ENCODE assay signal across 18 mouse cellular contexts in genomic region chr2:50425151-50425550, GRCm38 (mm10).
"Had no signal": no experiment of that assay in that cellular context is flagged by ENCODE, and none has a peak within 500 bp of the region (broad histone marks: within the 10 kb centered on the region; RNA-seq: fewer than 3 reads in every experiment).

No protein-coding gene starts in this region.

- H3K36me3 ChIP-seq: liver, embryonic 13.5 days; midbrain, embryonic 12.5 days; midbrain, embryonic 15.5 days; neural tube, embryonic 13.5 days; stomach, embryonic 15.5 days had no signal

- H3K9me3 ChIP-seq: liver, embryonic 13.5 days; midbrain, embryonic 12.5 days; midbrain, embryonic 15.5 days; neural tube, embryonic 13.5 days; stomach, embryonic 15.5 days had no signal

- DNase-seq: kidney, adult 18-20 months; kidney, adult 9 months; kidney, postnatal 14 days; kidney, postnatal 4 days; liver, embryonic 13.5 days; lung, embryonic 14.5 days; retina, postnatal 1 day; right cerebral cortex, postnatal 25 days; spleen, adult 18-20 months; thymus, adult 18-20 months; thymus, postnatal 4 days had no signal

- H3K9ac ChIP-seq: liver, embryonic 13.5 days; lung, embryonic 14.5 days; midbrain, embryonic 12.5 days; midbrain, embryonic 15.5 days; neural tube, embryonic 13.5 days; stomach, embryonic 15.5 days had no signal

- H3K27ac ChIP-seq: liver, embryonic 13.5 days; macrophage; midbrain, embryonic 12.5 days; midbrain, embryonic 15.5 days; neural tube, embryonic 13.5 days; stomach, embryonic 15.5 days had no signal

- H3K4me3 ChIP-seq: liver, embryonic 13.5 days; midbrain, embryonic 12.5 days; midbrain, embryonic 15.5 days; neural tube, embryonic 13.5 days; stomach, embryonic 15.5 days had no signal

- ATAC-seq: intestine, embryonic 16.5 days; lung, postnatal 0 days; midbrain, embryonic 15.5 days had no signal

- H3K4me2 ChIP-seq: liver, embryonic 13.5 days; lung, embryonic 14.5 days; midbrain, embryonic 12.5 days; midbrain, embryonic 15.5 days; neural tube, embryonic 13.5 days; stomach, embryonic 15.5 days had no signal

- H3K27me3 ChIP-seq: liver, embryonic 13.5 days; midbrain, embryonic 12.5 days; midbrain, embryonic 15.5 days; neural tube, embryonic 13.5 days; stomach, embryonic 15.5 days had no signal

- H3K4me1 ChIP-seq: liver, embryonic 13.5 days; midbrain, embryonic 12.5 days; midbrain, embryonic 15.5 days; neural tube, embryonic 13.5 days; stomach, embryonic 15.5 days had no signal
